Mouse (Mus musculus): Measurements from ENCODE around the gene Pax5. TPM values are rescaled to one million over a fixed set of nuclear protein-coding genes. Genes with fewer than 3 reads are reported as not detected.

Pax5 gene
- polyA plus RNA-seq, 1 experiment from 2014 or later = 0.01 TPM

DNA sequence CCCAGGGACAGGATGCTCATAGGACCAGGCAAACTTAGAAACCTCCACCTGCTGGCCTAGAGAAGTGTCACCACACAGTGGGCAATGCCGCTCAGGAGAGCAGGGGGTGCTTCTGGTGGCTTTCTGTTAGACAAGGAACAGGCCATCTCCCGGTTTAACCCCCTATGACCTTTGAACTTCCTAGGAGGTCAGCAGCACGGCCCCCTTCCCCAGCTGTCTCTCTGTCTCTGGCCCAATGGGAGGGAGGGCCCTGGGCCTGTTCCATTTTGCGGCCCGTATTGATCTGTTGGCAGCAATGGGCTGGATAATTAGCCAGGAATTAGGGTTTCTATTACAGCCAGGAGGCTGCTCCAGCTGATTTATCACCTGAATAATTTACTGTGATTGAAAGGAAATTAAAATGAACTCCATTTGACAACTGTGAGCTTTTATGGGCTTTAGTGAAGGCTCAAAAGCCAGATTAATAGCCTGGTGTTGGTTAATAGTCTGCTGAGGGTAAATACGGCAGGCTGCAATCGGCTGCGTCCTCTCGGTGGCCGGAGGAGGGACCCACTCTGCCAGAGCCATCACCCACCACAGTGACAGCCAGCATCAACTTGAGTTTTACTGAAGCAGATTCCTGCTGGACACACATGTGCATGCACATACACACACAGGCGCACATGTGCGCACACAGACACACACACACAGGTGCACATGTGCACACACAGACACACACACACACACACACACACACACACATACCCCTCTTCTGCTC is 68.3 kb downstream of the Pax5 start:
- WGBS = 44% methylated on average over 12 of the region's 12 CpGs
- H3K36me3 ChIP-seq = no peaks in the 10 kb centered on the region

DNA sequence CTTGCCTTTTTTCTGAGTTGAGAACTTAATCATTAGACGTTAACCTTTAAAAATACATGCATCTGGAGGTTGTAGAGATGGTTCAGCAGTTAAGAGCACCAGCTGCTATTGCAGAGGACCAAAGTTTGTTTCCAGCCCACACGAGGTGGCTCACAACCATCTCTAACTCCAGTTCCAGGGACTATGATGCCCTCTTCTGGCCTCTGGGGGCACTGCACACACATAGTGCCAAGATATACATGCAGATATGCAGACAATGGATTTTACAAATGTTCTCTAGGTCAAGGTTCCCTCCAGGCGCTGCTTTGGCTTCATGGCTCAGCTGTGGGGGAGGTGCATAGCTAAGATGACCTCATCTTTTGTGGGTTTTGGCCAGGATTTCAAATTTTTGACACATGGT is 74.7 kb downstream of the Pax5 start:
- no peak for ATAC-seq
- H3K27me3 ChIP-seq (replicated peaks) = no peaks in the 10 kb centered on the region
- no peak overlapping the region for H3K4me3 ChIP-seq (replicated peaks)
- H3K4me2 ChIP-seq (replicated peaks) = no peak overlapping the region
- no peak overlapping the region for H3K27ac ChIP-seq
- 82% methylated on average over 3 of the region's 3 CpGs for WGBS
- no peaks in the 10 kb centered on the region for H3K4me1 ChIP-seq (replicated peaks)
- H3K9ac ChIP-seq = no peak overlapping the region
- no peaks in the 10 kb centered on the region for H3K9me3 ChIP-seq
- no peaks in the 10 kb centered on the region for H3K36me3 ChIP-seq

More for the DNA sequence above, 68.3 kb downstream of the Pax5 start:
- H3K27ac ChIP-seq = no peak overlapping the region
- H3K4me3 ChIP-seq (replicated peaks) = no peak overlapping the region
- no peak for ATAC-seq
- no peaks in the 10 kb centered on the region for H3K4me1 ChIP-seq (replicated peaks)
- no peak overlapping the region for H3K4me2 ChIP-seq (replicated peaks)
- H3K27me3 ChIP-seq (replicated peaks) = no peaks in the 10 kb centered on the region
- no peaks in the 10 kb centered on the region for H3K9me3 ChIP-seq
- no peak overlapping the region for H3K9ac ChIP-seq

DNA sequence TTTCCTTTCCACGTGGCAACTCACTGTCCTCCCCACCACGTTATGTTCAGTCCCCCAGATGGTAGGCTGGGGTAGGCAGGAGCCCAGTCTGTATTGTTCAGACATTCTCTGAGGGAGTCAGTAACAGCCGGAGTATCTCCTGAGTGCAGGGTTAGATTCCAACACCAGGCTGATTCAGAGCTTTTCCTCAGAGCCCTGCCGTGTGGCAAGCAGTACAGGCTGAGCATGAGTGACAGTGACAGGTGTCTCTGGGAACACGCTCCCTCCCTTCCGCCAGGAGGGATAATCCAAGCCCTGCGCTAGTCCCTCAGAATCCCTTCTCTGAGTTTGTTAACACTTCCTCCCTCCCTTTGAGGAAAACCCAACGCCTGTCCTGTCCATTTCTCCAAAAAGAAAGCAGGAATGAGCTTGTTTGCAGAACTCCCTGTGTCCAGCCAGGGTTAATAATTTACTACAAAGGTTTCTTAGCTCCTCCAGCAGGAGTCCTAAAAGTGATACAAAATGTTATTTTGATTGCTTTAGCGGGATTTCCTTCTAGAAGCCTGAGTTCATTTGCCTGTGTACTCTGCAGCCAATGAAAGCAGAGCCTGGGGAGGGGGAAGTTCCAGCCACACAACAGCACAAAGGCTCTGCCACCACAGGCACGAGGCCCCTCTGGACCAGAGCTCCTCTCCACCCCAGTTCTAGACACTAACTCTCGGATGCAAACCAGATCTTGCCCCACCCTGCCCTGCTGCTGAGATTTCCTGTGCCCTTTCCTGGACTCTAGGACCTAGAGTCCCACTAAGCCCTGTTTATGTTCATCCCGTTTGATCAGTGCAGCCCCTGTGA is 76.4 kb downstream of the Pax5 start:
- ATAC-seq = peak; percentile 34; the same call in 1 of the 2 replicates
- no peak overlapping the region for H3K9ac ChIP-seq
- WGBS = 13% methylated on average over 12 of the region's 12 CpGs

DNA sequence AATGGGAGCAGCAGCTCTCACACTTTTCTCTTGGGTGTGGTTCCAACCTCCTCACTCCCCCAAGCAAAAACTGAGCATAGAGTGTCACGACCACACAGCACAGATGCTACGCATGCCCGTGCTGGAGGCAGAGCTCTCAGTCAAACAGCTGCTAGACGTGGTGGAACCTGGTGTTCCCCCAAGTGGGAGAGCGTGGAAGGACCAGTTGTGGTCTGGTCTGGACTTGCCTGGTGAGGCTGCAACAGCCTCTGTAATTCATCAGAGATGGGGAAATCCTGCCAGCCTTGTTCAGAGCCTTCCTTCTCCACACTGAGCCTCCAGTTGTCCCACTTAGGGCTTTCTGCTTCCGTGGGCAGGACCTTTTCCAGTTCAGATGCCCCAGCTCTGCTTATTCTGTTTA is 80.2 kb downstream of the Pax5 start:
- no peak overlapping the region for H3K4me2 ChIP-seq (replicated peaks)
- no peak overlapping the region for H3K4me3 ChIP-seq (replicated peaks)
- no peaks in the 10 kb centered on the region for H3K36me3 ChIP-seq
- H3K9ac ChIP-seq = no peak overlapping the region
- WGBS = 56% methylated on average over 6 of the region's 6 CpGs
- ATAC-seq = no peak
- H3K9me3 ChIP-seq = no peaks in the 10 kb centered on the region
- H3K27me3 ChIP-seq (replicated peaks) = no peaks in the 10 kb centered on the region
- H3K4me1 ChIP-seq (replicated peaks) = no peaks in the 10 kb centered on the region
- H3K27ac ChIP-seq = no peak overlapping the region

More for the DNA sequence above, 76.4 kb downstream of the Pax5 start:
- Histone ChIP-seq H3K4me1 (replicated peaks) (no peaks in the 10 kb centered on the region), H3K36me3 (no peaks in the 10 kb centered on the region), H3K27ac (no peak overlapping the region), H3K4me2 (replicated peaks) (peak overlapping the region; percentile 44), H3K27me3 (replicated peaks) (no peaks in the 10 kb centered on the region), H3K4me3 (replicated peaks) (no peak overlapping the region; the same call in 1 of the 2 replicates), H3K9me3 (no peaks in the 10 kb centered on the region)

DNA sequence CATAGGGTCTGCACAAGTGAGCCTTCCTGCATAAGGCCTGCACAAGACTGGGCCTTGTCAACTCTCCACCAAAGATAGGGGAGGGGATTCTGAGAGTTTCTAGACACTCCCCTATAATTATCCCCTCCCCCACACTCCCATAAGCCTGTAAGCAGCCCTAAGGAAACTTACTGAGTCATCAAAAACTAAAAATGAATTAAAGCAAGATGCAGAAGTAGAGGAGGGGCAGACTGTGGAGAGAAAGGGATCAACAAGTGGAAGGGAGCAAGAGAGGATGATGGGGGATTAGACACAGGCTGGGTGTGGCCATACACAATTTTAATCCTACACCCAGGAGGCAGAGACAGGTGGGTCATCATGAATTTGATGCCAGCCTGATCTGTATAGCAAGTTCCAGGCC is 82.4 kb downstream of the Pax5 start:
- Histone ChIP-seq H3K9me3 (no peaks in the 10 kb centered on the region), H3K27me3 (replicated peaks) (no peaks in the 10 kb centered on the region), H3K36me3 (no peaks in the 10 kb centered on the region), H3K27ac (no peak overlapping the region), H3K4me2 (replicated peaks) (no peak overlapping the region), H3K4me3 (replicated peaks) (no peak overlapping the region), H3K9ac (no peak overlapping the region), H3K4me1 (replicated peaks) (no peaks in the 10 kb centered on the region)
- ATAC-seq = no peak

DNA sequence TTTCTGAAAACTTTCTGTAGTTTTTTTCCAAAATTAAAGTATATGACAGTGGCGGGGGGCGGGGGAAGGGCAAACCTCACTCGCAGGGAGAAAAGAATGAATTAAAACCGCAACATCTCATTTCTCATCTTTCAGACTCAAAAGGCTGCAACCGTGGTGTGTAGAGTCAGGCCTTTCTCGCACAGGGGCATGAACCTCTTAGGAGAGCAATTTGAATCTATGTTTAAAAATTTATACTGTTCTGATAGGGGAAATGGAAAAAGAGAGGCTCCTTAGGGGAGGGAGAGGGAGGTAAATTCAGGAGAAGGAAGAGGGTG is 85.2 kb downstream of the Pax5 start:
- Histone ChIP-seq H3K9me3 (no peaks in the 10 kb centered on the region), H3K27me3 (replicated peaks) (no peaks in the 10 kb centered on the region), H3K4me2 (replicated peaks) (no peak overlapping the region), H3K9ac (no peak overlapping the region), H3K36me3 (no peaks in the 10 kb centered on the region), H3K4me3 (replicated peaks) (no peak overlapping the region), H3K27ac (no peak overlapping the region), H3K4me1 (replicated peaks) (no peaks in the 10 kb centered on the region)
- ATAC-seq = no peak
- WGBS = 84% methylated on average over 6 of the region's 6 CpGs

DNA sequence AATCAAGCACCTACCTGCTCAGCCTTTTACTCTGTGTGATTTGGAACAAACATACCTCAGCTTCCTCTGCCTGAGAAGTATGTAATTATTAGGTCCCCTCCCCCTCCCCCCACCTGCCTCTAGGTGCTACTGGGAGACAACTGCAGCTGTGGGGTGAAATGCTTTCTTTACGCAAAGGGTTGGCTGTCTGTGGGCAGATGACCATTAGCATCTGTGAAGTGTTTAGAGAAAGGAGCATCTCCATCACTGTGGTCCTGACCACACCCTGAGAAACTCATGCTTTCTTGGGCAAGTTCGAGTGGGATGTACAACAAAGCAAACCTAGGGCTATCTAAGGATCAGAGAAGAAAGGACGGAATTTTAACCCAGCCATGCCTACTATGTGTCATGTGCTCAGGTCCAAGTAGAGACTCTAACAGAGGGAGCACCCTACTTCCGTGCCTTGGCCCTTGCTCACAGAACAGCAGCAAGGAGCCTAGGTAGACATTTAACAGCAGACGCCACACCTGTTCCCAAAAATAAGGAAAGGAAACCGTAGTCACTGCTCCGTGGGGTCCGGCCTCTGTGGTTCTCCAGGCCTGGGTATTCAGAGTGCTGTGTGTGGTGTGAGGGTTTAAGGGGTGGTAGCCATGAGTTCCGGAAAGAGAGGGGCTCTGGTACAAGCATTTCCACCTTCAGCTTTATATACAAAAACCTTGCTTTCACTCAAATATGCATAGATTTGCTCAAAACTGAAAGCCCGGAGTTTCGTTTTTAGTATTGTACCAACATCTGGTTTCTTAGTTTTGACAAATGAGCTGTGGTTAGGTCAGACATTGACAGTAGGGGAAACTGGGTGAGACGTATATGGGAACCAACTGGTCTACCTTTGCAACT is 85.8 kb downstream of the Pax5 start:
- no peak for ATAC-seq
- 86% methylated on average over 12 of the region's 12 CpGs for WGBS
- no peak overlapping the region for H3K9ac ChIP-seq
- no peak overlapping the region for H3K27ac ChIP-seq
- no peak overlapping the region for H3K4me2 ChIP-seq (replicated peaks)
- no peaks in the 10 kb centered on the region for H3K9me3 ChIP-seq
- H3K4me3 ChIP-seq (replicated peaks) = no peak overlapping the region
- H3K27me3 ChIP-seq (replicated peaks) = no peaks in the 10 kb centered on the region
- no peaks in the 10 kb centered on the region for H3K36me3 ChIP-seq
- no peaks in the 10 kb centered on the region for H3K4me1 ChIP-seq (replicated peaks)

DNA sequence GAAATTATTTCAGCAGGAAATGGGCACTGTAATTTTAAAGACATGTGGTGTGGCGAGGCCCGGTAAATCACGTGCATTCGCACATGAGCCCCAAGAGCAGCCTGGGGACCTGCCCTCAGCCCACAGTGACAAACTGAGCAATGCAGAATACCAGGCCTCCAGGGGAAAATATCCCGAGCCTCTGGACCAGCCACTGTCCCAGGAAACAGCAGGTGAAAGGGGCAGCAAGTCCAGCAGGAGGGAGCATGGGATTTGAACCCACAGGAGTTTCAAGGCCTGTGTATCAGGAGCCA is 86.9 kb downstream of the Pax5 start:
- H3K27ac ChIP-seq = no peak overlapping the region
- ATAC-seq = no peak
- no peak overlapping the region for H3K9ac ChIP-seq
- no peaks in the 10 kb centered on the region for H3K36me3 ChIP-seq
- H3K27me3 ChIP-seq (replicated peaks) = no peaks in the 10 kb centered on the region
- H3K9me3 ChIP-seq = no peaks in the 10 kb centered on the region
- no peak overlapping the region for H3K4me3 ChIP-seq (replicated peaks)
- no peaks in the 10 kb centered on the region for H3K4me1 ChIP-seq (replicated peaks)
- WGBS = 73% methylated on average over 5 of the region's 5 CpGs
- H3K4me2 ChIP-seq (replicated peaks) = no peak overlapping the region

DNA sequence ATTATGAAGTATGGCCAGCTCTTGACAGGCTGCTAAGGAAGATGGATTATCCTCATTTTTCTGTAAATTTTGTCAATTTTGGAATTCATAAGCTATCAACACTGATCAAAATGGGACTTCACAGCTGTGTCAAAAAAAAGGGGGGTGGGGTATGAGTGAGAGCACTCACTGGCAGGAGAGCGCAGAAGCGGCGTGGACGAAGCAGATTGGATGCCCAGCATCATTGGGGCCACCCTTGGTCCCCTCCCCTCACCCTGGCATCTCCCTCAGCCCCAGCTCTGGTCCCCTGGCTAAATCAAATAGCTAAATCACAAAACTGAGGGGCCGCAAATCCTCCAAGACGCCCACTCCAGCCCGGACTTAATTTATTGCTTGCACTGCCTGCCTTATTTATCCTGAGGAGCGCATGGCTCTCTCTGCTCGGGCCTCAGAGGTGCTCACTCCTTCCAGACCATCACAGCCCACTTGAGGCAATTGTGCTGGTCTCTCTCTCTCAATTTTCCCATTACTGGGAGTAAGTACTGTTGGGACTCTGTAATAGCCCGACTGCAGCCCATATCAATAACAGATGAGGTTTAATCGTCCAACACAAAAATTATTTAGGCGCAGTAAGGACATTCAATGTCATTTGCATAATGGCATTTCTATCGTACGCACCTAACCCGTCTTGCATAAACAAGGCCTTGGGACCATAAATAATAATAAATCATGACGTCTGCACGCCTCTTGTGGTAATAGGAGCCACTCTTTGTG is 87.4 kb downstream of the Pax5 start:
- H3K36me3 ChIP-seq = no peaks in the 10 kb centered on the region
- WGBS = 64% methylated on average over 17 of the region's 17 CpGs
- H3K4me2 ChIP-seq (replicated peaks) = no peak overlapping the region
- H3K4me3 ChIP-seq (replicated peaks) = no peak overlapping the region
- H3K4me1 ChIP-seq (replicated peaks) = no peaks in the 10 kb centered on the region
- no peak overlapping the region for H3K9ac ChIP-seq
- no peaks in the 10 kb centered on the region for H3K9me3 ChIP-seq
- H3K27ac ChIP-seq = no peak overlapping the region
- no peaks in the 10 kb centered on the region for H3K27me3 ChIP-seq (replicated peaks)
- no peak for ATAC-seq

DNA sequence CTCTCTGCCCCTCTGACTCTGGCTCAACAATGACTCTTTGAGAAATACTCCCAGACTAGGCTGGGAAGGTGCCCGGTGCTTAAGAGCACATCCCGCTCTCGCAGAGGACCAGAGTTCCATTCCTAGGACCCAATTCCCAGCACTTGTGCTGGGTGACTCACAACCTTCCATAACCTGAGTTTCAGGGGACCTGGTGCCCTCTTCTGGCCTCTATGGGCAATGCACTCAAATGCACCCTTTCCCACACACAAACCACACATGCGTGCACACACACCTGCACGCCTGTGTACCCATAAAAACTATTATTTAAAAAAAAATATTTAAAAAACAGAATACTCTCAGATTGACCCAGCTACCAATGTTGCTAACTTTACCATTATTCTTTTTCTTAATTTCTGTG is 90.0 kb downstream of the Pax5 start:
- Histone ChIP-seq H3K9me3 (no peaks in the 10 kb centered on the region), H3K27me3 (replicated peaks) (no peaks in the 10 kb centered on the region), H3K27ac (no peak overlapping the region), H3K36me3 (no peaks in the 10 kb centered on the region), H3K4me2 (replicated peaks) (no peak overlapping the region), H3K4me3 (replicated peaks) (no peak overlapping the region), H3K9ac (no peak overlapping the region), H3K4me1 (replicated peaks) (no peaks in the 10 kb centered on the region)
- no peak for ATAC-seq
- WGBS = 98% methylated on average over 5 of the region's 5 CpGs

DNA sequence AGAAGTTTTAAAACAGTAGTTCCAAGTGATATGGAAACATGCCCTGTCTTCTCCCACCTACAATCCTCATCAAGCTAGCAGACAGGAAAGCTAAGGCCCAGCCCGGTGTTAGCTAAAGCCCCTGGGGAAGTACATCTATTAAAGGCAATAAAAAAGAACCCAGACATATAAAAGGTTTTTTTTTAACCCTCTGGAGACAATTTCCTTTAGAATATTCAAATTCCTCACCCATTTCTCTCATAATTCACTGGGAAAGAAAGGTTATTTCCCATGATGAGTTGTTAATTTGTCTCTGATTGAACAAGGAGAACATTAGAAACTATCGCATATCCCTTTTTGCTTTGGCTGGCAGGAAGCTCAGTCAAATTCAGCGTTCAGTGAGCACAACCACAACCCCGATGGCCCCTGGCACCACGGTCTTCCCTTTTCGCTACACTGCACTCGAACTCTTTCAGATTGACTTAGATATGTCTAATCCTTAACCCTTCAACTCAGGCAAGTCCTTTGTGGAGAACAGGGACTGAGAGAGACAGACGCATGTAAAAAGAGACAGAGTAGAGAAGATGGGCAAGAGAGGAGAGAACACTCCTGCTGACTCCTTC is 96.1 kb downstream of the Pax5 start:
- no peak overlapping the region for H3K4me3 ChIP-seq (replicated peaks)
- H3K4me2 ChIP-seq (replicated peaks) = no peak overlapping the region
- WGBS = 90% methylated on average over 8 of the region's 8 CpGs

More for the DNA sequence above, 96.1 kb downstream of the Pax5 start:
- H3K9ac ChIP-seq = no peak overlapping the region
- no peak overlapping the region for H3K27ac ChIP-seq
- no peaks in the 10 kb centered on the region for H3K36me3 ChIP-seq
- ATAC-seq = no peak
- no peaks in the 10 kb centered on the region for H3K9me3 ChIP-seq
- no peaks in the 10 kb centered on the region for H3K27me3 ChIP-seq (replicated peaks)
- H3K4me1 ChIP-seq (replicated peaks) = no peaks in the 10 kb centered on the region

Data from intestine, embryonic 15.5 days (tissue).